Mouse (Mus musculus) adrenal gland, adult (tissue): ENCODE results near the gene Slc48a1.
A peak's percentile ranks its signal among the peaks of the same experiment; 100 is the strongest.

ENCODE experiments used
- DNase-seq, 2 experiments: peaks; one replicate each; pipeline ENCODE4 v3.0.0; 2022 to 2023; ENCODE audit warnings: low spot score in 1 of 2; ENCODE audit not compliant: inconsistent age in 2 of 2

Slc48a1 gene

GRCm38 (mm10) chr15:97778311-97779098 lies at the start of gene Slc48a1:
TSS of gene Slc48a1 (plus strand) at chr15:97778520.
- no peak for DNase-seq

DNA sequence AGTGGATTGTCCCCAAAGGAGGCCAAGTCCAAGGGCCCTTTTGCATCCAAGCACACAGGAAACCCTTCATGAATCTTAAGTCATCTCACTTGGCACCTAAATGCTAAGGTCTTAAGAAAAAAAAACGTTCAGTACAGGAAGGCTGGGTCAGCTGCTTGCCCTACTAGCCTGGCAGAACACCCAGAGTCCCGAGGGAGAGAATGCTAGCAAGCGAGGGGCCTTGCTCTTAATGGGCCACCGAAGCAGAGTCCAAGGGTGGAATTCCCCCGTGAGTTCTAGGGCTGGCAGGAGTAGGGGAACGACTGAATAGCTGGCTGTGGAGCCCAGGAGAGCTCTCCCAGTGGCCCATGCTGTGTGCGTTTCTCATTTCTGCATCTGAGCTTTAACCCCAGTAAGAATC lies 49.5 kb upstream of the Slc48a1 start:
- DNase-seq = no peak

DNA sequence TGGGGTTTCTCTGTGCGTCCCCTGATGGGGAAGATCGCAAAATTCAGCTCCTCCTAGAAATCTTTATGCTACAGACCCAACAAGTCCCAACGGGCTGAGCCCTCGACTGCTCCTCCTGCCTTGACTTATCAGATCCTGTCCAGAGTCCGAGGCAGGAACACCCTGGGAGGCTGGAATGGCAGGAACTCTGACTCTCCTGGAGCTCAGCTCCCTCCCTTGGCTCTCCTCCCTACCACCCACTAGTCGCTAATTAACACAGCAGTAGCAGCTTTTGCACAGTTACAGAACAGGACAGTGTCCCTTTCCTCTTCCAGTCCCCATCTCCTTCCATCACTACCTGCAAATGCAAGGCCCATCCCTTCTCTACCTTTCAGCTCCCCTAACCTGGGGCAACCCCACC lies 48.0 kb upstream of the Slc48a1 start:
- DNase-seq = no peak

DNA sequence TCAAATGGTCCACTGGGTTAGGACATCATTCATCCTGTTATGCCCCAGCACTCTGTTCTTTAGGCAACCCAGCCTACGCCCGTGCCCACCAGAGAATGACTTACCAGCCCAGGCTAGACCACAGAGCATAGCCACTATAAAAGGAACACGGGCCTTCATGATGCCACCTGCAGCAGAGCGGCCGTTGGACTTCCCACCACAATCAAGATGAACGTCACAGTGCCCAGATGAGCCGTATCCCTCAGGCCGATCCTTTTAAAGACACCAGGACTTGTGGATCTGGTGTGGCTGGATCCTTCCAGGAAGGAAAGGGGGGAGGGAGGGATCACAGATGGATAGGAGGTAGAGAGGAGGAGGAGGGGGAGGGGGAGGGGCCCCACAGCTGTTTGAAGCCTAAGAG lies 47.2 kb upstream of the Slc48a1 start, which contains the start of gene Endou:
Gene Endou, minus strand, starts transcription at position 229 of the 400 bp plus-strand sequence.
- no peak for DNase-seq

DNA sequence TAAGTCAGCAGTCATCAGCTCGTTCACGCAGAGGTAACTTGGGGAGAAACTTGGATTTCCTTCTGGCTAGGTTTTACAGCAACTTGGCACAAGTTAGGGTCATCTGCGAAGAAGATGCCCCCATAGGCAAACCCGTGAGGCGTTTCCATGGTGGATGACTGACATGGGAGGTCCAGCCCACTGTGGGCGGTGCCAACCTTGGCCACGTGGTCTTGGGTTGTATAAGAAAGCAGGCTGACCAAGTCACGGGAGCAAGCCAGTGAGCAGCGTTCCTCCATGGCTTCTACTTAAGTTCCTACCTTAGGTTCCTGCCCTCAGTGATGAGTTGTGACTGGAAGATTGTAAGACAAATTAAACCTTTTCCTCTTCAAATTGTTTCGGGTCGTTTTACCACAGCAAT lies 46.3 kb upstream of the Slc48a1 start:
- DNase-seq = no peak

GRCm38 (mm10) chr15:97738923-97739322 lies 39.4 kb upstream of the Slc48a1 start:
- DNase-seq = no peak

- DNase-seq = no peak
These were observed 38.0 kb upstream of the Slc48a1 start for GRCm38 (mm10) chr15:97740283-97740732.

DNA sequence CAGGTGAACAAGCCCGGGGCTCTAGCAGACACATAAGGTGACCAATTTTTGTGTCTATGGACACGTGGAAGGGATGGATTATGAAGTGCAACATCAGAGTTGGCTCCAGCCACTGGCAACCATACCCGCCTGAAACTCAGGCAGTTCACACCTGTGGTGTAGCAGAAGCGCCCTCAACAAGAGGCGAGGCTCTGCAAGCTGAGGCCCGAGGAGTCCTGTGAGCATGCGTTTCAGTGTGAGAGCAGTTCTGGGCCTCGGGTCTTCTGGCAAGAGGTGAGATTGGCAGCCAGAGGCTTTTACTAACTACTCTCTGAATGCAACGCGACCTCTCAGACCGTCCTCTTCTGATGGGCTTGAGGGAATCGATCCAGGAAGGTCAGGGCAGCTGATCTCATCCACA lies 36.7 kb upstream of the Slc48a1 start:
- DNase-seq = peak in 1 of 2 experiments; percentile 27

DNA sequence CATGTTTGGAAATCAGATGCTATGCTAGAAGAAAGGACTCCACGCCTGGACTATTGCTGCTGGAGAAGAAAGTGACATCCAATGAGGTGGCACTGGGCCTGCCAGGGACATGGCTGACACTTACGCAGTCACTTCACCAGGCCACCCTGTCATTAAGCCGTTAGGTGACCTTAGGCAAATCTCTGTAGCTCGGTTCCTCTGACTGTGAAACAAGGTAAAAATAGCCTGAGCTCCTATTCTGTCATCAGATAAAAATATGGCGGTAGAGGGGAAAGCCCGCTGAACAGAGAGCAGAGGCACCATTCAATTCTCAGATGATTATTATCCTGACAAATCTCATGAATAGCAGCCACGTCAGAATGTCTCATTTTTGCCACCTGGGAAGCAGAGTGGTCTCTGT lies 36.2 kb upstream of the Slc48a1 start:
- DNase-seq = peak in 1 of 2 experiments; percentile 32

GRCm38 (mm10) chr15:97742600-97742999 lies 35.7 kb upstream of the Slc48a1 start:
- DNase-seq = no peak

- DNase-seq = no peak
These were observed 35.1 kb upstream of the Slc48a1 start for GRCm38 (mm10) chr15:97743210-97743609.

GRCm38 (mm10) chr15:97743961-97744525 lies 34.3 kb upstream of the Slc48a1 start:
- DNase-seq = peak in 1 of 2 experiments; percentile 59

GRCm38 (mm10) chr15:97744930-97745329 lies 33.4 kb upstream of the Slc48a1 start:
- no peak for DNase-seq

- DNase-seq = peak; percentile 91 to 94
These were observed 33.0 kb upstream of the Slc48a1 start for GRCm38 (mm10) chr15:97745331-97745730.

GRCm38 (mm10) chr15:97746278-97746677 lies 32.0 kb upstream of the Slc48a1 start:
- no peak for DNase-seq

DNA sequence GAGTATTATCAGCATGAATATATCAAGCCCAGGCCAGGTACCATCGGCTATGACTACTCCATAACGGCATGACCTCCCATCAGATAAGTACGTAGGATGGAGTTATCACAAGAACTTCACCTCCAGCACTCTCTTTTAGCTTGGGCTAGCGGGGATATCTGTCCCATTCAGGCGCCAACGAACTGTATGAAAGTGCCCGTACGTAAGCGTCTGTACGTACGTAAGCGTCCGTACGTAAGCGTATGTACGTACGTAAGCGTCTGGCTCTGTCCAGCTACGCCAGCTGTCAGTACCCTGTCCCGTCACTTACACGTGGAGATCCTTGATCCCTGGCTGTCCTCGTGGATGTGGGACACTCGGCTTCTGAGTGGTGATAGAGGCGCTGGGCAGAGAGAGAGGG lies 31.6 kb upstream of the Slc48a1 start:
- DNase-seq = no peak

DNA sequence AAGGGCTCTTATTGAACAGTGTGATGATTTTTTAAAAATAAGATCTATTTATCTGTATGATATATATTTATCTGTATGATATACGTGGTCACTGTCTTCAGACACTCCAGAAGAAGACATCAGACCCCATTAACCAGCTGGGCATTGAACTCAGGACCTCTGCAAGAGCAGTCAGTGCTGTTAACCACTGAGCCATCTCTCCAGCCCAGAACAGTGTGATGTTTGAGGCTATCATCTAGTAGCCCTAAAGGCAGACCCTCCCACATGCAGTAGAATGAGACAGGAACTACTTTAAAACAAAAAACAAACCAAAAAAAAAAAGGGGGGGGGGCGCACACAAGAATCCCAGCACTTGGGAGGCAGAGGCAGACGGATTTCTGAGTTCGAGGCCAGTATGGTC lies 30.8 kb upstream of the Slc48a1 start:
- no peak for DNase-seq

GRCm38 (mm10) chr15:97748309-97748708 lies 30.0 kb upstream of the Slc48a1 start:
- no peak for DNase-seq

- no peak for DNase-seq
These were observed 29.4 kb upstream of the Slc48a1 start for GRCm38 (mm10) chr15:97748964-97749363.

- DNase-seq = no peak
These were observed 28.9 kb upstream of the Slc48a1 start for GRCm38 (mm10) chr15:97749397-97749796.

GRCm38 (mm10) chr15:97749841-97750240 lies 28.5 kb upstream of the Slc48a1 start:
- no peak for DNase-seq

- DNase-seq = peak; percentile 84
These were observed 27.6 kb upstream of the Slc48a1 start for GRCm38 (mm10) chr15:97750697-97751096.
